Mouse (Mus musculus): ENCODE results near the gene Nipal3. TPM values are rescaled to one million over a fixed set of nuclear protein-coding genes. Genes with fewer than 3 reads are reported as not detected.

Gene Nipal3
- polyA plus RNA-seq, 1 experiment: 0.91 TPM

DNA sequence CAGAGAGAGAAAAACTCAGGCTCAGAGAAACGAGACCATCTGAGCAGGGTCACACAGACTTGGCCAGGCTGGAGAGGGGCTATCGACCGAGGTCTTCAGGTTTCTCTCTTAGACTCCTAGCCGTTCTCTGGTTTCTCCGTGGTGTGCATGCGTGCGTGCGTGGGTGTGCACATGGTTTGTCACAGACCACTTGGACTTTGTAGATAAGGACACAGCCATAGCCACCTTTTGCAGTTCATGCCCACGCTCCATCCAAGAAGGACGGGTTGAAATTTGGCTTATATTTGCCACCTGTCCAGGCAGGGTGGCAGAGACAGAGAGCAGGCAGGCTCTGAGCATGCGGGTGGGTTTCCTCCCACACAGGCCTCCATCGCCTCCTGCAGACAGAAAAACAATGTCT is 30.2 kb upstream of the Nipal3 start:
- Histone ChIP-seq H3K4me3 (ENCODE audit: insufficient read depth, poor library complexity, severe bottlenecking) (no peak overlapping the region), H3K79me3 (ENCODE audit: low read depth) (no peaks in the 10 kb centered on the region), H3K27me3 (ENCODE audit: control insufficient read depth, insufficient read depth, insufficient read length) (no peaks in the 10 kb centered on the region), H3K36me3 (ENCODE audit: control insufficient read depth, insufficient read depth) (no peaks in the 10 kb centered on the region), H3ac (ENCODE audit: control insufficient read depth, insufficient read length, low read depth) (no peak overlapping the region), H3K79me2 (ENCODE audit: control insufficient read depth, insufficient read depth) (no peaks in the 10 kb centered on the region)
- TF ChIP-seq CTCF (IDR thresholded peaks at IDR 0.05; ENCODE audit: control insufficient read depth, insufficient read depth, insufficient read length): no peak

DNA sequence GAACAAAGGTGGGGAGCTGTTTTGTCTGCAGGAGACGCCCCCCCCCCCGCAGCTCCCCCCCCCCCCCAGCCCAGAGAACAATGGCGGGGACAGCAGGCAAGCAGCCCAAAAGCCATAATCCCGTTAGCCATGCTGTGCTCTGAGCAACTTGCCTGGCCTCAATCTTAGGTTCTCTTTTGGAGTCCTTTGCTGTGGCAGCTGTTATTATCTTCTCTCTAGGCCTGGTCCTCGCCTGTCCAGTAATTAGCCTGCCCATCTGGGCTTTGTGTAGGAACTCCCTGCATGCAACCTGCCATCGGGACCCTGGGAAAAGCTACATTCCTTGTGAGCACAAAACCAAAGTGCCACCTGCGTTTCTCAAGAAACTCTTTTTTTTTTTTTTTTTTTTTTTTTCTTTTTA is 29.1 kb upstream of the Nipal3 start:
- Histone ChIP-seq H3K79me2 (ENCODE audit: control insufficient read depth, insufficient read depth) (no peaks in the 10 kb centered on the region), H3ac (ENCODE audit: control insufficient read depth, insufficient read length, low read depth) (no peak overlapping the region), H3K79me3 (ENCODE audit: low read depth) (no peaks in the 10 kb centered on the region), H3K4me3 (ENCODE audit: insufficient read depth, poor library complexity, severe bottlenecking) (no peak overlapping the region), H3K36me3 (ENCODE audit: control insufficient read depth, insufficient read depth) (no peaks in the 10 kb centered on the region), H3K27me3 (ENCODE audit: control insufficient read depth, insufficient read depth, insufficient read length) (no peaks in the 10 kb centered on the region)
- TF ChIP-seq USF1 (IDR thresholded peaks at IDR 0.05; ENCODE audit: low read depth): no peak
- no peak for TF ChIP-seq MAX (IDR thresholded peaks at IDR 0.05)
- TF ChIP-seq MYOD1 (IDR thresholded peaks at IDR 0.05; ENCODE audit: control insufficient read depth, insufficient read length, low read depth): no peak
- TF ChIP-seq FOSL1 (IDR thresholded peaks at IDR 0.05; ENCODE audit: insufficient read depth, low read length, poor library complexity, severe bottlenecking): no peak
- TF ChIP-seq MYOG (IDR thresholded peaks at IDR 0.05; ENCODE audit: control insufficient read depth, extremely low read depth, insufficient read length): no peak
- no peak for TF ChIP-seq CTCF (IDR thresholded peaks at IDR 0.05; ENCODE audit: control insufficient read depth, insufficient read depth, insufficient read length)
- TF ChIP-seq CEBPB (IDR thresholded peaks at IDR 0.05; ENCODE audit: low read depth): no peak

DNA sequence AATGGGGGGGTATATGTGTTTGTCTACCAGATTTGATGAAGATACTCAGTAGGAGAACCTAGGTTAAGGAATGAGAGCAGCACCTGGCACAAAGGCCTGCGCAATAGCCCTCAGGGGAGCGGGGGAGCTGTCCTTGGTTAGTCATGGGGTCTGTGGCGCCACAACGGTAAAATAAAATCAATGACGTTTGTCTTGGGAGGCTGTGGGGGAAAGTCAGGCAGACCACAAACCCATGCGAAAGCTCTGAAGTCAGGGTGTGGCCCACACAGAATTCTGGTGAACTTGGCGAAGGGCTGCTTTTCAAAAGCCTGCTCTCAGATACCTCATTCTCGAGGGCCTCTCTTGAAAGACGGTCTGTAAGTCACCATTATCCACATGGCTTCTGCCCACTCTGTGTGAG is 25.6 kb upstream of the Nipal3 start:
- no peaks in the 10 kb centered on the region for H3K79me2 ChIP-seq (ENCODE audit: control insufficient read depth, insufficient read depth)
- H3K36me3 ChIP-seq (ENCODE audit: control insufficient read depth, insufficient read depth): no peaks in the 10 kb centered on the region
- no peaks in the 10 kb centered on the region for H3K79me3 ChIP-seq (ENCODE audit: low read depth)
- no peak overlapping the region for H3ac ChIP-seq (ENCODE audit: control insufficient read depth, insufficient read length, low read depth)
- TF ChIP-seq CEBPB (IDR thresholded peaks at IDR 0.05; ENCODE audit: low read depth) (peak; percentile 29), MYOD1 (IDR thresholded peaks at IDR 0.05; ENCODE audit: control insufficient read depth, insufficient read length, low read depth) (peak; percentile 43), USF1 (IDR thresholded peaks at IDR 0.05; ENCODE audit: low read depth) (no peak)
- no peaks in the 10 kb centered on the region for H3K27me3 ChIP-seq (ENCODE audit: control insufficient read depth, insufficient read depth, insufficient read length)
- no peak overlapping the region for H3K4me3 ChIP-seq (ENCODE audit: insufficient read depth, poor library complexity, severe bottlenecking)

DNA sequence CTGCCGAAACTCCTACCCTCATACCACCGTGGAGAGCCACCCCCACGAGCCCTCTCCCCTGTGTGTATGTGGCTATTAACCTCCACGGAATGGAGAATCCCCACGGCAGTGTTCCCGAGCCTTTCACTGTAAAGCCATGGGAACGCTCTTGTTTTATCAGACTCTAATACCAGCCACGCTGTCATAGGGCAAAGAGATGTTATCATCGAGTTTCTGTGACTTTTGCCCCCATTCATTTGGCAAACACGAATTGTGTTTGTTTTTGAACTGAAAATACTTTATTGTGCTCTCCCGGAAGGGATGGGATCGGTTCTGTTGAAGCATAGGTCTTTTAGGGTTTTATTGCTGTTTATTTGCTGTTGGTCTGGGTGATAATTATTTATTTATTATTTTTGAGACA is 23.3 kb upstream of the Nipal3 start:
- Histone ChIP-seq H3ac (ENCODE audit: control insufficient read depth, insufficient read length, low read depth) (no peak overlapping the region), H3K36me3 (ENCODE audit: control insufficient read depth, insufficient read depth) (no peaks in the 10 kb centered on the region), H3K79me3 (ENCODE audit: low read depth) (no peaks in the 10 kb centered on the region), H3K27me3 (ENCODE audit: control insufficient read depth, insufficient read depth, insufficient read length) (no peaks in the 10 kb centered on the region), H3K79me2 (ENCODE audit: control insufficient read depth, insufficient read depth) (no peaks in the 10 kb centered on the region), H3K4me3 (ENCODE audit: insufficient read depth, poor library complexity, severe bottlenecking) (no peak overlapping the region)
- no peak for TF ChIP-seq MYOG (IDR thresholded peaks at IDR 0.05; ENCODE audit: control insufficient read depth, extremely low read depth, insufficient read length)
- no peak for TF ChIP-seq FOSL1 (IDR thresholded peaks at IDR 0.05; ENCODE audit: insufficient read depth, low read length, poor library complexity, severe bottlenecking)
- no peak for TF ChIP-seq CTCF (IDR thresholded peaks at IDR 0.05; ENCODE audit: control insufficient read depth, insufficient read depth, insufficient read length)
- no peak for TF ChIP-seq USF1 (IDR thresholded peaks at IDR 0.05; ENCODE audit: low read depth)
- TF ChIP-seq MYOD1 (IDR thresholded peaks at IDR 0.05; ENCODE audit: control insufficient read depth, insufficient read length, low read depth): no peak
- TF ChIP-seq CEBPB (IDR thresholded peaks at IDR 0.05; ENCODE audit: low read depth): no peak
- TF ChIP-seq MAX (IDR thresholded peaks at IDR 0.05): no peak

DNA sequence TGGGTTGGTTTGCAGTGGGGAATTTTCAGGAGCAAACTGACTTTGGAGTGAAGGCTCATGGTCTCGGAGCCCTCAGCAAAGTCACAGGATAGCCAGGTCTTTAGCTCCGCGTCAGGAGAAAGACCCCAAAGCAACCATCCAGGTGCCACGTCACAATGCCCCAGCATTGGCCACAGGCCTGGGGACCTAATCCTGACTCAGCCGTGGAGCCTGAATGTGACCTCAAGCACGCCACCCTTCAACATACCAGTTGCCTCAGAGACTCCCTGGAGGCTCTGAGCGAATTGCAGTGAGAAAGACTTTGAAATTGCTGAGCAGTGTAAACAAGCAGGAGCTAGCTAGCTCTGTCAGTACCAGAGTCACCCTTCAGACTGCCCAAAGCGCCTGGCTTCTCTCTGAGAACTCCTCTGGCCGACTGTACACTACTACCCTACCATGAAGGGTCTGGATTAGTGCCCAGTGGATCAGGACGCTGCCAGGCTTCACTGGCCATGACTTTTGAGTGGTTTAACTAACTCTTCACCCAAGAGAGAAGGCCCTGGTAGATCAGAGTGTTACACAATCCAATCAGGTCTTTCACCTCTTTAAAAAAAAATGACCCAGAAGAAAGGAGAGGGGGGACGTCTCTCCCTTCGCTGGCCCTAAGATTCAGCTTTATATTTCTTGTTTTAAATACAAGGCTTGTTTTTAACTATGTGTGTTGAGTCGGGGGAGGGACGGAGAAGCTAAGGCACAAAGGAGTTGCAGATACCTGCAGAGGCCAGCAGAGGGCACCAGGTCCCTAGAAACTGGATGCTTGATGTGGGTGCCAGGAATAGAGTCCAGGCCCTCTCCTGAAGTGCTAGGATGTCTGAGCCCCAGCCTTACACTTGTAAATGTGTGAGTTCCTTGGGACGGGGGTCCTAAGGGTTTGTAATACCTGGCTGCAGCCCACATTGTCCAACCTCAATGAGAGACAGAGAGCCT is 21.8 kb upstream of the Nipal3 start:
- Histone ChIP-seq H3K79me3 (ENCODE audit: low read depth) (no peaks in the 10 kb centered on the region), H3K36me3 (ENCODE audit: control insufficient read depth, insufficient read depth) (no peaks in the 10 kb centered on the region), H3ac (ENCODE audit: control insufficient read depth, insufficient read length, low read depth) (no peak overlapping the region), H3K4me3 (ENCODE audit: insufficient read depth, poor library complexity, severe bottlenecking) (no peak overlapping the region), H3K27me3 (ENCODE audit: control insufficient read depth, insufficient read depth, insufficient read length) (no peaks in the 10 kb centered on the region), H3K79me2 (ENCODE audit: control insufficient read depth, insufficient read depth) (no peaks in the 10 kb centered on the region)
- TF ChIP-seq CEBPB (IDR thresholded peaks at IDR 0.05; ENCODE audit: low read depth): no peak
- peak; percentile 67 for TF ChIP-seq CTCF (IDR thresholded peaks at IDR 0.05; ENCODE audit: control insufficient read depth, insufficient read depth, insufficient read length)

DNA sequence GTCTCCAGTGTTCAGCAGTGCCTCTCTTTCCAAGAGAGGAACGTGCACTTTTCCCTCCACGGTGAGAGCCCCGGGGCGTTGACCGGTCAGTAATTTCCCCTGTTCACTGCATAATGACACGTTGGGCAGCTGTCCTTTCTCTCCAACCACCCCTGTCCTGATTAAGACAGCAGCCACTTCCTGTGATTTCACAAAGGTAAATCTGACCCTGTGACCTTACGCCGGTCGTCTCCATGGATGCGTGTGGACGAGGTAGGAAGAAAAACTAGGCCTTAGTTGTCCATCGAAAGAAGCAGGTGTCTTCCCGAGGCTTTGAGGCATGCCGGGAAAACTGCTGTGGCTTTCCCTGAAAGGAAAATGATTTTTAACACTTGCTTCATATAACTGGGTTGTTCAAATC is 20.1 kb upstream of the Nipal3 start:
- Histone ChIP-seq H3K79me3 (ENCODE audit: low read depth) (no peaks in the 10 kb centered on the region), H3K79me2 (ENCODE audit: control insufficient read depth, insufficient read depth) (no peaks in the 10 kb centered on the region), H3K4me3 (ENCODE audit: insufficient read depth, poor library complexity, severe bottlenecking) (no peak overlapping the region), H3K27me3 (ENCODE audit: control insufficient read depth, insufficient read depth, insufficient read length) (no peaks in the 10 kb centered on the region), H3K36me3 (ENCODE audit: control insufficient read depth, insufficient read depth) (no peaks in the 10 kb centered on the region), H3ac (ENCODE audit: control insufficient read depth, insufficient read length, low read depth) (no peak overlapping the region)
- TF ChIP-seq MAX (IDR thresholded peaks at IDR 0.05) (no peak), USF1 (IDR thresholded peaks at IDR 0.05; ENCODE audit: low read depth) (no peak), CEBPB (IDR thresholded peaks at IDR 0.05; ENCODE audit: low read depth) (no peak), CTCF (IDR thresholded peaks at IDR 0.05; ENCODE audit: control insufficient read depth, insufficient read depth, insufficient read length) (no peak), FOSL1 (IDR thresholded peaks at IDR 0.05; ENCODE audit: insufficient read depth, low read length, poor library complexity, severe bottlenecking) (no peak), MYOG (IDR thresholded peaks at IDR 0.05; ENCODE audit: control insufficient read depth, extremely low read depth, insufficient read length) (no peak), MYOD1 (IDR thresholded peaks at IDR 0.05; ENCODE audit: control insufficient read depth, insufficient read length, low read depth) (no peak)
